Mouse (Mus musculus) thymus, adult 18-20 months (tissue): ENCODE results near the gene Tmem248.

ENCODE experiments used
- DNase-seq, 2 experiments: peaks; one replicate each; pipeline ENCODE4 v3.0.0; 2022; ENCODE audit warnings: mixed read lengths in 2 of 2

The Tmem248 gene

GRCm38 (mm10) chr5:130264433-130265005, 47.6 kb downstream of the Tmem248 start:
- DNase-seq = no peak

- no peak for DNase-seq
Measured at GRCm38 (mm10) chr5:130266651-130267050, 49.8 kb downstream of the Tmem248 start.

GRCm38 (mm10) chr5:130267316-130267715, 50.4 kb downstream of the Tmem248 start:
- no peak for DNase-seq

- no peak for DNase-seq
Measured at GRCm38 (mm10) chr5:130268976-130269375, 52.1 kb downstream of the Tmem248 start.

- no peak for DNase-seq
Measured at GRCm38 (mm10) chr5:130272344-130272743, 55.5 kb downstream of the Tmem248 start.

GRCm38 (mm10) chr5:130273046-130273445, 56.2 kb downstream of the Tmem248 start:
- no peak for DNase-seq

- DNase-seq = no peak
Measured at GRCm38 (mm10) chr5:130275509-130275908, 58.6 kb downstream of the Tmem248 start.

- DNase-seq = no peak
Measured at GRCm38 (mm10) chr5:130278011-130278472, 61.2 kb downstream of the Tmem248 start.

- no peak for DNase-seq
Measured at GRCm38 (mm10) chr5:130283079-130283732, 66.3 kb downstream of the Tmem248 start.

- DNase-seq = no peak
Measured at GRCm38 (mm10) chr5:130288106-130288505, 71.2 kb downstream of the Tmem248 start.

GRCm38 (mm10) chr5:130290242-130290641, 73.4 kb downstream of the Tmem248 start:
- no peak for DNase-seq

- no peak for DNase-seq
Measured at GRCm38 (mm10) chr5:130290775-130291174, 73.9 kb downstream of the Tmem248 start.

GRCm38 (mm10) chr5:130292976-130293375, 76.1 kb downstream of the Tmem248 start:
- DNase-seq = no peak
